Mouse (Mus musculus) retina, embryonic 14.5 days (tissue): ENCODE measurements around the gene Dock1.

ENCODE experiments used
- DNase-seq: peaks from one replicate; pipeline ENCODE4 v3.0.0-alpha.2; 2015; ENCODE audit warnings: low spot score

The Dock1 gene

DNA sequence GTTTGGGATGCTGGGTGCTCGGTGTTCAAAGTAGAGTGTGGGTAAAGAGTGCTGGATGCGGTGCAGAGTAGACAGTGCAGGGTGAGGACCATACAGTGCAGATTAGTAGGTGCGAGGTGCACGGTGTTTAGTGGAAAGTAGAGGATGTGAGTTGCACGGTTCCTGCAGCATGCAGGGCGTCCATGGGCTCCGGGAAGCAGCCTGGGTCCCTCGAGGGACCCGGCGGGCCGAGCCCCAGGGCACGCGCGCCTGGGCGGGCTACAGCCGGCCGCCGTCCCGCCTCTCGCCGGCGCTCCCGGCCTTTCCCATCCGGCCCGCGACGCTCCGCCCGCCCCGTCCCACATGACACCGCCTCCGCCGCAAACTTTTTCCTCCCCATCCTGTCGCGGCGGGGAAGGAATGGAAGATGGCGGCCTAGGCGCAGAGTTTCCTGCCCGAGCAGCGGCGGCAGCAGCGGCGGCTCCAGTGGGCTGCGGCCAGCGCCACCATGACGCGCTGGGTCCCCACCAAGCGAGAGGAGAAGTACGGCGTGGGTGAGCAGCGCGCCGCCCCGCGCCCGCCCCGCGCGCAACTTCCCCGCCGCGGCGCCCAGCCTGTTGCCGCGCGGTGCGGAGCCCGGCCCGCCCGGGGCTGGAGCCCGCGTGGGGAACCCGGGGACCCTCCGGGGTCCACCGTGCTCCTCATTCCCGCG, at the start of gene Dock1:
Dock1 (plus strand) TSS at position 343 of the 691 bp plus-strand sequence.
- DNase-seq, result peak; percentile 70

DNA sequence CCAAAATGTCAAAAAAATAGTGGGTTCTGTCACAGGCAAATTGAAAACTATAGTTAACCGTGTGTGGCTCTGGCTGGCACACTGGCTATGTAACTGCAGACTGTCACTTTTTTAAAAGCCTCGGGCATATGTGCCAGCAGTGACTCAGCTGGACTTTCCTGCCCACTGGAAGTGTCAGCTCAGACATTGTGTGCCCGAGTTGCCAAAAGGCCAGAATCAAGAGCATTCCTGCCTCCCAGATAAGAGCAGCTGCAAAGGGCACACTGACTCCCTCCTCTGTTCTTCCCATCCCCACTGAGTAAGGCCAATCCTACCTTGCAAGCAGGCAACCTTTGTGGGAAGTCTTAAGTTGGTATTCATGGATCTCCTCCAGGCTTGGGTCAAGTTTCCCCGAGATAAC, 42.5 kb upstream of the Dock1 start:
- no peak for DNase-seq

DNA sequence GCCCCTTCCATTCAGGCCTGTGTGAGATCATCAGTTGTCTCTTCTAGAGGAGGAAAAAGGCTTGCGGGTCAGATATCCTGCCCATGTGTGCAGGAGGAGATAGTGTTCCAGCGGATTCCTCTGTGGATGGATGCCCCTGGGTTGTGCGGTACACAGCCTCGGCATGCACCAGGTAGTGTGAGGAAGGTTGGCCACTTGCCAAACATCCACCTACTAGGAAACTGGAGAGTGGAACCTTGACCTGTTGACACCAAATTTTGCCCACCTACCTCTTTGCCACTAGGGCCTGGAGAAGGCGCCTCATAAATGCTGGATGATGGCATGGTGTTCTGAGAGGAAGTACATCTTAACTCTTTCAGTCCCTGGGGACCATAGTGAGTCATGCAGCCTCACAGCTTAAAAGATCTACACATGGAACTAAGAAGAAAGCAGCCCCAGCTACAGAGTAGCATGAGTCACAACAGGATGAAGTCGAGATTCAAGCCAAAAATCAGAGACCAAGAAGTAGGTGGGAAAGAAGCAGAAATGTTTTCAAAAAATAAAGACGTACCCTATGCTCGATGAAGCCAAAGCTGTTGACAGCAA, 20.1 kb upstream of the Dock1 start:
- DNase-seq, result no peak

DNA sequence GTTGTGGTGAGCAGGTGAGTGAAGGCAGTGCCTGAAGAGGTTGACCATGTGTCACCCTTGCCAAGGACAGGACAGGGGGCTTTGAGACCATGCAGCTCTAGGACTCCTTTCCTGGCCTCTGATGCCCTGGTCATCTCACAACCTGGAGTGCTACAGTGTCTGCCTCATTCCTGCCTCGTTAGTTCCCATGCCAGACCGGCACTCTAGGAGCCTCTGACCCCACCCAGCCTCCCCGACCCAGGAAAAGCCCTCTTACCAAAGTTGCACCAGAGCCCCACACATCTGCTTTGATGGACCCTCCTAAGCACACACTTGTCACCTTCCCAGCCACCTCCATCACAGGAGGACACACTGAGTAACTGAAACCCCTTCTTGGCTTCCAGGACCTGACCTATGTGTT, 19.4 kb upstream of the Dock1 start:
- no peak for DNase-seq

DNA sequence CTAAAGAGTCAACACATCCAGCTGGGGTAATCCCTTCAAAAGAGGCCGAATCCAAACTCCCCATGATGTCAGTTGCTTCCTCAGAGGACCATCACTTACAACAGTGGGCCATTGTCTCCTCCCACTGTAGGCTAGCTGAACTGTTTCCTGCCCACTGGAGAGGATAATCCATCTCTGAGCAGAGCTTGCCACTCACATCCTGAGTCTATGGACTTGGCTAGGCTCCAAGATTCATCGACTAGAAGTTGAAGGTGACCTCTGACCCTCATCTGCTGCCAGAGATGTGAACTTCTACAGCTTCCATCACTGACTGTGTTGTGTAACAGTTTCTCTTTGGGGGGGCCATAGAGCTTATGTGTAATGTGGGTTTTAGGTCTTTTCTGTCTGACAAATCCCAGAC, 7.2 kb upstream of the Dock1 start:
- DNase-seq, result peak; percentile 71

DNA sequence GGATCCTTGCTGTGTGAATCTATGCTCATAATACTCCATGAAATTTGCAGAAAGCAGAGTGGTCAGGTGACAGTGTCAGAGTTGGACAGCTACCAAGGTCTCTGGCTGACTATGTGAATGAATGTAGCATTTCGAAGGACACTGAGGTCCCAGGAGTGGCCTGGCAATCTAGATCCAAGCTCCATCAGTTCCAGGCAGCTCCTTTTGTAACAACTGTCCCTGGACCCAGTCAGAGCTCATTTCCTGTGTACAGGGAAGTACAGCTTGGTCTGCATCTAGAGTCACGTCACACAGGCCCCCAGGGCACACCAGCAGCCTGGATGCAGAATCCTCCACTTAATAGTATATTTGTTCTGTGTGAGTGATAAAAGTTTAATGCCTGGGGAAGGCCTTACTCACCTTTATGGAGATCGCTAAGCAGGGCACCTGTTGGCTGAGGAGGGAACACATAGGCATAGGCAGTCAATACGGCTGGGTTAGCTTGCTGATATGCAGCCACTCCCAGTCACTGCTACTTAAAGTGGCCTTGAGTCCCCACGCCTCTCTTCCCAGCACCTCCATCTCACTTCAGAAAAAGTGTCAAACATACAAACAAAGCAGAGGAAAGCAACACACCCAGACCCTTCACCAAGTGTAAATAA, 4.7 kb upstream of the Dock1 start:
- DNase-seq, result no peak

DNA sequence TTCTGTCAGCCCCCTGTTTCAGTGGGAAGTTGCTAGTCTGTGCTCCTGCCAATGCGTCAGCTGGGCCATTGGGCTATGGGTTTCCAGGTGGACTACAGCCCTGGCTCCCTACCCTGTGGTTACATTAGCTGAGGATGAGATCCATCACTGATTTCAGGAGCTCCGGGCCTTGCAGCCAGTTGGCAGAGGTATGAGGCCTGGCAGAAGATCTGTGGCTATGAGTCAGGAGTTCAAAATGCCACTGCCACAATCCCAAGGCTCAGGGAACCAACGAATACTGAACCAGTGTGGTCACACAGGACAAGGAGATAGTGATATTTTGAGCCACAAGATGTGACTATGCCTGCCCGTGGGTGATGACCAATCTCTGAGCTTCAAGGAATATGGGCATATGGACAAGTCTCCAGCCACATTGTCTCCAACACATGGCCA, 3.2 kb upstream of the Dock1 start:
- DNase-seq, result no peak

DNA sequence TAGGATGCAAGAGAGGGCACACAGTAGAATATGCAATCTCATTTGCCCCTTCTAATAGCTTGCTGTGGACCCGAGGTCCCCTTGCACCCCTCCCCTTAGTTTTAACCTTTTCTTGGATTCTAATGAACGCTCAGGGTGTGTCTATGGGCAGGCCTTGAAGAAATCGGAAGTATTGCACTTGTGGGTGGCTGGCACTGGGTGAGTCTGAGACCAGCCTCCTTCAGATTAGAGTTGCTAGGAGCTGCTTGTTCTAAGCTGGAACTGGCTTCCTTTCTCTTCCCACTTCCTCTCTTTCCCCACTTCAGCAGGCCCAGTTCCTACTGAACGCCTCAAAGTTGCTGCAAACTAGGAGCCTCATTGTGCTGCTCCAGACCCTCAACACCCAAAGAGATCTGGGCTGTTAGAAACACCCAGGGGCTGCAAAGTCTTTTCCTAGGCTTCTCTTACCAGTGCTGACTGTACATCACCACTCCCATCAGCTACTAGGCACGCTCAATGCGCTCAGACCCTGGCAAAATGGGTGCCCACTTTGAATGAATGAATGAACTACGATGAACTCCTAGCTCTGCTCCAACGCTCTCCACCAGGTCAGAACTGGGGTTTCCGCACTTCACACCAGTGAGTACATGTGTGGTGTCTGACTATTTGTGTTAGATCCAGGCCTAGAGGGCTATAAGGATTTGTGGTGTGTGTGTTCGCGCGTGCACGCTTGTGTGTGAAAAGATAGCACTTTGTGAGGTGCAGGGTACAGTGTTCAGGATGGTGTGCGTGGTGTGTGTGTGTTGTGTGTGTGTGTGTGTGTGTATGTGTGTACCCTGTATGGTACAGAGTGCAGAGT, 761 bp upstream of the Dock1 start:
- DNase-seq, result no peak

DNA sequence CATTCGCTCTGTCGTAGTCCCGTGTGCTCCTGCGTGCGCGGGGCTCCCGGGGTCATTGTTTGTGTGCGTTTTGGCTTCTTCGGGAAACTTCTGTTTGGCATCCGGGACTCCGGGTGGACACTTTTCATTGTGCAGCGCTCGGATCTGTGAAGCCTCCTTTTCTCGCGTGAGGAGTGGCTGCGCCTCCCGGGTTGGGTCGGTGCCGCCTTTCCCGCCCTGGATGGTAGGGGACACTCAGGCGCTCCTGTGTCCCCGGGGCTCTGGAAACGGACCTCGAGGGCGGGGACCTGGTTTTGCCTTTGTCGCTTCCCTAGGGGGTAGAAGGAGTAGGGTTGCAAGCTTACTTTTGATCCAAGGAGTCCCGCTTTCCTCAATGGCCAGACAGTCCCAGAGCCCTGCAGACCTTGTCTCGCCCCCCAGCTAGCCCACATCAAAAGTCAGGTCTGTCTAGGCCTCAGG, 578 bp downstream of the Dock1 start:
- DNase-seq, result peak; percentile 58

DNA sequence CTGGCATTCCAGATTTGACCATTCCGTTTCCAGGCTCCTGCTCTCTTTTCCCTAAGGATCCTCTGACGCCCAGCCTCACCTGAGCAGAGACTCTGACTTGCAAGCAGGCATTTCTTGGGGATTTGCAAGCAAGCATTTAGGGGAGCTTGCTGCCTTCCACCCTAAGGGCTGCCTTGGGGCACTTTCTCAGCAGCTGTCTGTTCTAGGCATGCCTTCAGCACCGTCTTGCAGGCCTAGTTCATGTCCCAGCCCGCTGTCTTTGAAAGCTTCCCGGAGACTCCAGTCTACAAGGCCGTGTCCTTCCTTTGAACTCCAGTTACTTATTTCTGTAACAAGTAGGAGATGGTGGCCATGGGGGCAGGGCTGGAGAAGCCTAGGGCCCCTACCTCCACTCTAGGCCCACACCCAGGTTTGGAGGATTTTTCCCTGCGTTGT, 1.0 kb downstream of the Dock1 start:
- peak; percentile 18 for DNase-seq

DNA sequence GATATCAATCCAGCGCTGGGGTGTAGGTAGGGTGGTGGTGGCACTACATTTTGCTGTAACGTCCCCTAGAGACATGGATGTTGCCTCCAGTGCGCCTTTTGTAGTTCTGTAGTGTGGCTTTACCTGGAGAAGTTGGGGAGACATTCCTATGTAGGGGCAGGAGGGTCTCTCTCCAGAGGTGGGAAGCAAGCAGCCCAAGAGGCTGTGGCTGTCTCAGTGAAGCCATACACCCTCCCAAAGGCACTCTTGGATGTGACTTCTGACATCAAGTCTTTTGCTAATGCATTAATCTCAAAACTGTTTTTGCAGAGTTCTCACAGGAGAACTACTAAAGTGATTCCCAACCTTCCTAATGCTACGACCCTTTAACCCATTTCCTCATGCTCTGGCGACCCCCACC, 2.7 kb downstream of the Dock1 start:
- DNase-seq, result no peak

DNA sequence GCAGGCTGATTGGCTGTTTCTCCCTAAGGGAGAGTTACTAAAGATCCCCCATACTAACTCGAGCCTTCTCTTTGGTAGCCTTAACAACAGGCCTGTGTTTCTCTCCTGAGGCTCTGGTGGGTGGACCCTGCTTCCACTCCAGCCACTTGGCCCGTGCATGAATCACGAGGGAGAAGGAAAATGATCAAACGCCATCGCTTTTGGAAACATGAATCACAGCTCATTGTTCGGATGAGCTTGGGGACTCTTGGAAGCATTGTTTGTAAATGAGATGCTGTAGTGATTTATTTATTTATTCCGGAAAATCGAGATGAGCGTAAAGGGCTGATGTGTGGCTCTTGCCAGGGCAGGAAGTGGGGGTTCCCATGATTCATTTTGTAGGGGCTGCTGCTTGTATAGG, 3.5 kb downstream of the Dock1 start:
- DNase-seq, result no peak

DNA sequence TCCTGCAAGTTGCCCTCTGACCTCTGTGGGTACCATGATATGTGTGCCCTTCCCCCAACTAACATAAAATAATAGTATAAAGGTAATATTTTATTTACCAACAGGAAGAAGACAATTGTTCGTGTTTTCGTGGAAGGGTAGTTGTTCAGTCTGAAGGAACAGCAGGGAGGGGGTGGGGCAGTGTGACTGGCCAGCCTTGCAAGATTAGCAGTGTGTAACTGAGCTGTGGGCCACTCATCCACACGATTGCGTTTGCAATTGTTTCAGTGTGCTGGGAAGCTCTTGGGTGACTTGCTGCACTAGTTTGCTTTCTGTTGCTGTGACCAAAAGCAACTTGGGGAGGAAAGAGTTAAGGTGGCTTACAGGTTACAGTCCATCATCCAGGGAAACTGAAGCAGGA, 7.4 kb downstream of the Dock1 start:
- no peak for DNase-seq

DNA sequence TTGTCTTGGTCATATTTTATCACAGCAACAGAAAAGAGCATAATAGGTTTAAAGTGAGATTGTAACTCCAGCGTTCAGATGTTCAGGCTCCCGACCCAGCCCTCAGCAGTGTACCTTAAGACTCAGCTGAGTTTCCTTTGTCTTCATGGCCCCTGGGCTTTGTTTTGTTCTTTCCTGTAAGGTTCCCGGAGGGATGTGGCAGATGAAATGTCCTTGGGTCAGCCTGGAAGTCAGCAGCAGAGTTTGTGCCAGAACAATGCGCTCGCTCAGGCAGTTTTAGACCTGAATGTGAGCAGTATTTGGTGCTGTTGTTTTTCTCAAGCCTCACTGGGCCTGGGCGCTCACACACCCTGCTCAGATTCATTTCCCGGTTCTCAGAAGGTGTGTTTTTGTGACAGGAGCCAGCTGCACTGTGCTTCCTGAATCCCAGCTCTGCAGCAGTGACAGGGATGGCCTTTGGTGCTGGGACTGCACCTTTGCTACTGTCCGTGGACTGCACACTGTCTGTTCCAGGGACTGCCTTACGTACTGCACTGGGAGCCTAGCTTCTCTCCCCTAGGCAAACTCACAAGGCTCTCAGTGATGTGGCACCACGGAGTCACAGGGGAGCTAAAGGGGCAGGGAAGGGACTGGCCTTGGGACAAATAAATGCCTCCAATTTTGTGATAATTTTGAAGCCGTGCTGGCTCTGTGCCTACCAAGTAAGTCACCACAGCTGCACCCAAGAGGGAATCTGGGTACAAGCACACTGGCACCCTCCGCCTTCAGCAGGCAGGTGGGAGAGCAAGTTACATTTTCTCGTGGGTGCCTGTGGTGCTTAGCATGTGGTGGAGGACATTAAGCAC, 9.1 kb downstream of the Dock1 start:
- DNase-seq, result no peak

DNA sequence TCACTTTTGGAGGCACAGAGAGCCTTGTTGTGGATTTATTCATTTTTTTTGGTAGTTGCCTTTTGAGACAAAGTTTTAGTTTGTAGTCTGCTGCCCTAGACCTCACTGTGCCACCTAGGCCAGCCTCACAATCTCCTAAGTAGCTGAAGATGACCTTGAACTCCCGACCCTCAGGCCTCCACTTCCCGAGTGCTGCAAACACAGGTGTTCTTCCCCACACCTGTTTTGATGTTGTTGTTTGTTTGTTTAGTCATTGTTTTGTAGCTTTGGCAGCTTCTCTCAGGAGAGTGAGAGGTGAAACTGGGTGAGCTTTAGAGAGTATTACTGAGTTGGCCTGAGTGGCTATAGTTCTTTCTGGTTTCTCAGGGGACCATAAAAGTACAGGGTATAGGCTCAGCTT, 9.7 kb downstream of the Dock1 start:
- DNase-seq, result no peak

DNA sequence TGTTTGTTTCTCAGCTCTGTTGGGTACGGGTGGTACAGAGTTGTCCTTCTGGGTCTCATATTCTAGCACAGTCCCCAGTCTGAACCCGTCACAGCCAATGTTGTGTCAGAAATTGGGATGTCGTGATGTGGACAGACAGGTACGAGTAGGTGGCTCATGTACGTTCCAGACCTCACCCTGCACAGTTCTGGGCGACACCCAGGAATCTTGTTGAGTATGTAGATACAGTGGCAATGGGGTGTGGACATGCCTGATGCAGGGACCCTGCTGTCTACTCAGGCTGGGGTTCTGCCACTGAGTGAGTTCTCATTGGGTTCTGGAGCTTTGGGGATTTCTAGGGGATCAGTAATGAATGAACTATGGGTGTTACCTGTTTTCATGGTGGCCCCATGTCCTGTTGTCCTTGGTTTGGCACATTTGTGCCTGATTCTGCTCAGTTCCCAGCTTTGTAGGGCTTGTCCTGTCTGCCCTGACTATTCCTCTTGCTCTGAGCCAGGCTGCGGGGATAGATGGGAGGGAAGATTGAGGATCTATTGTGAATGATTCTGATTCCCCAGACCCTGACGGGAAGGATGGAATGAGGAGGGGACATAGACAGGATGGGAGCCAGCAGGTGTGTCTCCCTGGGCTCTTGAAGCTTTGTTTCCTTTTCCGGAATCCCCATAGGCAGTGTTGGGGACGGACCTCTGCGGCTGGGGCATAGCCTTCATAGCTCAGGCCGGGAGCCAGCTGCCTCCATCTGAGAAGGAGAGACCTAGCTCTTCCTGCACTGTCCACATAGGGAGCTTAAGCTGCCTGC, 11.5 kb downstream of the Dock1 start:
- no peak for DNase-seq

DNA sequence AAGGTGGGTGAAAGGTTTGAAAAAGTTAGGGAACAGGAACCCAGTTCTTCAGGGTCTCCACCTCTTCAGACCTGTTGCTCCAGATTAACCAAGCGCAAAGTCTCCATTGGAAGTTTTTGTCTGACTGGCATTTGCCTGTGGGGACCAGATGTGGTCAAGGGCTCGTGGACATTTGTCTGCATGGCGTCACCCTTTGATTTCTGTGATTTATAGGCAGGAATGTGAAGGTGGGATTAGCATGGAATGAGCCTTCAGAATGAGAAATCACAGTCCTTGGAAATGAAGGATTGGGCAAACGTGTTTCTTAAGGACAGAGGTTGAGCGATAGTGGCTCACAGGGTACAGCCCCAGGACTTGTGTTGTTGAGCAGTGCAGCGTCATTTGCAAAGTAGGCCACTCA, 17.9 kb downstream of the Dock1 start:
- no peak for DNase-seq

DNA sequence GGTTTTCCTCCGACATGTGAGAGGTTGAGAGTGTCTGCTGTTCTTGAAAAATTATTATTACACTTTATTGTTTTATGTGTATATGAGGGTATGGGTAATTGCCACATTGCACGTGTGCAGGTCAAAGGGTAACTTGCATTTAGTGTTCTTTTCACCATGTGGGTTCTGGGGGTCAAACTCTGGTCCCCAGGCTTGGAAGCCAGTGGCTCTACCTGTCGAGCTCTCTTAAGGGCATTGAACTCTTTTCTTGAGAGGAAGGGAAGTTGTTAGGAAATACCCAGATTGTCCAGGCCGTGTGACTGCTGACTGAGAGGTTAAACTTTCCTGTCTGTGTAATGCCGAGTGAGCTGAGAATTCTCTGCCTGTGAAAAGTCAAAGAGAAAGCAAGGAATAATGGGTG, 19.7 kb downstream of the Dock1 start:
- DNase-seq, result no peak

DNA sequence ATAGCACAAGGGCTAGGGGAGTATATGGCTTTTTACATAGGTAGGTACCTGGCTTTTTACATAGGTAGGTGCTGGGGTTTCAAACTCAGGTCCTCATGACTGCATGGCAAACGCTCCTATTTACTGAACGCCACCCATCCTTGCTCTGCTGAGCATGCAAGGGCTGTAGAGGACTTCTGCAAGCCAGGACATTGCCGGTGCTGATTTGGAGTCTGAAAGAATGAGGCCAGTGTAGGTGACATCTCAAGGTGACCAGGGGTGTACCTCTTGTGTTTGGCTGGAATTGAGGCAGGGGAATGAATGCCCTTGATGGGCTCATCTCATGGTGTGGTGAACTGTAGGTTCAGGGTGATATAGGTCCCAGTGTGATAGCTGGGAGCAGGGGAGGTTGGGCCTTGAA, 20.4 kb downstream of the Dock1 start:
- no peak for DNase-seq

DNA sequence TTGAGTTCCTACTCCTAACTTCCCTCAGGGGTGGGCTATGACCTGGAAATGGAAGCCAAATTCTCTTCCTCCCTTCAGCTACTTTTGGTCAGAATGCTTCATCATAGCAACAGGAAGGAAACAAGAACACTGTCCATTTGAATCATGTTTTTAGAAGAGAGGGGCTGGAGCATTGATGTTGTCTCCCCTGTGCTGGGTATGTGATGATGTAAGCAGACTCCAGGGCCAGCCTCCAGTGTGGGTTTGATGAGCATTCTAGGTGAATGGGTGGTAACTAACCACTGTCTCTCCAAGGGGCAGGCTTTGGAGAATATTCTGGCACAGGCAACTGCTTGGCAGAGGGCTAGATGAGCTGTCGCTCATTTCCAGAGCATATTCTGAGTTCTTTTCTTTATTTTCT, 22.9 kb downstream of the Dock1 start:
- no peak for DNase-seq

DNA sequence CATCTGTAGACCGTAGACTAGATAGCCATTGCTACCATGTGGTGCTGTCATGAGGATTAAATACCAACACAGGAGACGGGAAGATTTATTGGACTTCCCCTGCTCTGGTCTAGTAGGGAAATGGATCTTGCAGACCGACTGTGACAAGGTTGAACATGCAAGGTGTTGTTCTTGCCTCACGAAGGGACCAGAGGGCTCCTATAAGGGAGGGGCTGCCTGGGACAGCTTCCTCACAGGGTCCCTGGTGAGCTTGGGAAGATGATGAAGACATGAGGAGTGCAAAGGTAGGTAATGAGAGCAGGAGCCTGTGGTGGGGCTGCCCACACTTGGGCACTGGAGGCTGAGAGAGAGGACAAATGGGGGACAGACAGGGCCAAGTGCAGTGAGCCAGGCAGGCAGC, 25.0 kb downstream of the Dock1 start:
- no peak for DNase-seq
